Mouse (Mus musculus) liver, embryonic 12.5 days (tissue): ENCODE measurements around the gene Trip4. TPM values are rescaled to one million over a fixed set of nuclear protein-coding genes. Genes with fewer than 3 reads are reported as not detected.

Experiments used
- ATAC-seq: fragments of 200-750 bp; cut with Nextera tagmentation; 2 replicates; pipeline ENCODE4 v1.8.0; 2017; ENCODE audit warnings: moderate number of reproducible peaks, mild to moderate bottlenecking, moderate library complexity
- H3K27ac ChIP-seq: fragments of 300-500 bp; sonication (generic); 2 replicates; pipeline ENCODE4 v1.5.1; 2016; ENCODE audit warnings: mild to moderate bottlenecking
- H3K27me3 ChIP-seq: fragments of 300-500 bp; sonication (generic); replicated peaks from 2 replicates; pipeline ENCODE4 v1.6.1; 2016; ENCODE audit warnings: mild to moderate bottlenecking, moderate library complexity
- H3K36me3 ChIP-seq: fragments of 300-500 bp; sonication (generic); 2 replicates; pipeline ENCODE4 v1.6.1; 2016; ENCODE audit warnings: mild to moderate bottlenecking, moderate library complexity
- H3K4me1 ChIP-seq: fragments of 300-500 bp; sonication (generic); 2 replicates; pipeline ENCODE4 v1.6.1; 2016
- H3K4me2 ChIP-seq: fragments of 300-500 bp; sonication (generic); 2 replicates; pipeline ENCODE4 v1.6.1; 2016; ENCODE audit warnings: mild to moderate bottlenecking, moderate library complexity
- H3K4me3 ChIP-seq: fragments of 300-500 bp; sonication (generic); 2 replicates; pipeline ENCODE4 v1.5.1; 2016; ENCODE audit warnings: mild to moderate bottlenecking, moderate library complexity
- H3K9ac ChIP-seq: fragments of 300-500 bp; sonication (generic); 2 replicates; pipeline ENCODE4 v1.6.1; 2016; ENCODE audit warnings: mild to moderate bottlenecking, moderate library complexity
- H3K9me3 ChIP-seq: fragments of 300-500 bp; sonication (generic); replicated peaks from 2 replicates; pipeline ENCODE4 v1.6.1; 2016; ENCODE audit warnings: mild to moderate bottlenecking, moderate library complexity
- WGBS: fragments of 180-500 bp; shearing (Covaris S2); methylation state at CpG from one replicate; pipeline ENCODE4 v1.1.7; 2016; ENCODE audit not compliant: insufficient replicate concordance; 5-methylcytosine and 5-hydroxymethylcytosine counted together
- polyA plus RNA-seq: library from polyadenylated mRNA; unstranded; fragments of >200 nt; fragmentation: Nextera tagmentation; extraction: Ambion mirVana; gene quantifications from 2 replicates; pipeline ENCODE4 v1.2.1, GENCODE M21; 2016

Trip4 gene
- polyA plus RNA-seq, 1 experiment from 2014 or later, result 17.4 TPM

DNA sequence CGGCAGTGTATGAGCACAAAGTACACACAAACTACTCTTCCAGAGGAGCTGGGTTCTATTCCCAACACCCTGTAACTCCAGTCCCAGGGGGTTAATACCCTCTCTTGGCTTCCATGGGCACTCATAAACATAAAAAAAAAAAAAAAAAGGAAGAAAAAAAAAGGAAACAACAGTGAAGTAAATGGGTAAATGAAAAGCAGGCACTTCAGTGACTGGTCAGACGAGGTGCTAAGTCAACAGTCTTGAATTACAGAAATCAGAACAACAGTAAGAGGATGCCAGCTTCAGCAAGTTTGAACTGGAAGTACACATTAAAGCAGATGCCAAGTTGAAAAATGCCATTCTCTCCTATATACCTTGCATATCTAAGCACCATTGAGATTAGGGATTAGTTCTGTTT is 88.3 kb downstream of the Trip4 start:
- 76% methylated on average over 2 of the region's 2 CpGs for WGBS

DNA sequence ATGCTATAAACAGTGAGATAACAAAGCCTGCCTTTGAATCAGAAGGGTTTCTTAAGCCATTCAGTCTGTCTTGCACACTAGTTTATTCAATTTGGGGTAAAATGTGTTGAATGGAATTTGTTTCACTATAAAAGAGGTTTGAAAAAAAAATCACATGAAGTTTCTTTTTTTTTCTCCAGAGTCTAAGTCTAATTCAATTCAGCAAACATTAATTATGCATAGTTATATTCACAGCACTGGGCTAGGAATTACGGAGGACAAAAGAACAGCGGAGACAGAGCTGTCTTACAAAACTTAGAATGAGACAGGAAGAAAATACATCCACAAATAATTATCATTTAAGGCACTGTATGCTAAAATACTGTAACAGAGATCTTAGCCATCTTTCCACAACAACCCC is 90.2 kb downstream of the Trip4 start:
- H3K27me3 ChIP-seq, result no peaks in the 10 kb centered on the region
- 84% methylated on average over 2 of the region's 2 CpGs for WGBS
- no peak overlapping the region for H3K9ac ChIP-seq
- no peaks in the 10 kb centered on the region for H3K9me3 ChIP-seq
- no peak overlapping the region for H3K4me3 ChIP-seq
- H3K4me2 ChIP-seq, result no peak overlapping the region
- ATAC-seq, result no peak
- H3K36me3 ChIP-seq, result peaks cover 16% of the 10 kb centered on the region
- peaks cover 47% of the 10 kb centered on the region for H3K4me1 ChIP-seq
- no peak overlapping the region for H3K27ac ChIP-seq

More for the DNA sequence above, 88.3 kb downstream of the Trip4 start:
- no peak overlapping the region for H3K4me3 ChIP-seq
- H3K27ac ChIP-seq, result no peak overlapping the region
- no peaks in the 10 kb centered on the region for H3K9me3 ChIP-seq
- H3K27me3 ChIP-seq, result no peaks in the 10 kb centered on the region
- peaks cover 52% of the 10 kb centered on the region for H3K4me1 ChIP-seq
- no peak overlapping the region for H3K4me2 ChIP-seq
- H3K9ac ChIP-seq, result no peak overlapping the region
- H3K36me3 ChIP-seq, result peaks cover 7% of the 10 kb centered on the region; the same call in 1 of the 2 replicates
- ATAC-seq, result no peak

DNA sequence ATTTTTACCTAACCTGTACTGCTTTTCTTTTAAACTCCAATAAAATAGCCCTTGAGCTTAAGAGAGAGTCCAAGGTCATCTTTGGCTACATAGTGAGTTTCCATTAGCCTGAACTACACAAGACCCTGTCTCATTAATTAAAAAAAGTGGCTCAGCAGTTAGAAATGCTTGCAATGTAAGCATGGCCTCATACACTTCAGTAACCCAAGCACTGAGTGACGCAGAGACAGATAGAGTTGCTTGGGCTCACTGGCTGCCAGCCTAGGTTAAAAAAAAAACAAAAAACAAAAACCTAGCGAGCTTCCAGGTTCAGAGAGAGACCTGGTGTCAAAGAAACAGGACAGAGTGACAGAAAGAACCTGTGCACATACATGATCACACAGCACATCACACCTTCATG is 95.8 kb downstream of the Trip4 start:
- no peak overlapping the region for H3K9ac ChIP-seq
- no peak for ATAC-seq
- no peaks in the 10 kb centered on the region for H3K9me3 ChIP-seq
- H3K4me3 ChIP-seq, result no peak overlapping the region
- WGBS, result 45% methylated on average over 2 of the region's 2 CpGs
- H3K27me3 ChIP-seq, result no peaks in the 10 kb centered on the region
- H3K36me3 ChIP-seq, result peaks cover 16% of the 10 kb centered on the region
- H3K4me1 ChIP-seq, result peaks cover 47% of the 10 kb centered on the region
- H3K4me2 ChIP-seq, result no peak overlapping the region
- no peak overlapping the region for H3K27ac ChIP-seq

DNA sequence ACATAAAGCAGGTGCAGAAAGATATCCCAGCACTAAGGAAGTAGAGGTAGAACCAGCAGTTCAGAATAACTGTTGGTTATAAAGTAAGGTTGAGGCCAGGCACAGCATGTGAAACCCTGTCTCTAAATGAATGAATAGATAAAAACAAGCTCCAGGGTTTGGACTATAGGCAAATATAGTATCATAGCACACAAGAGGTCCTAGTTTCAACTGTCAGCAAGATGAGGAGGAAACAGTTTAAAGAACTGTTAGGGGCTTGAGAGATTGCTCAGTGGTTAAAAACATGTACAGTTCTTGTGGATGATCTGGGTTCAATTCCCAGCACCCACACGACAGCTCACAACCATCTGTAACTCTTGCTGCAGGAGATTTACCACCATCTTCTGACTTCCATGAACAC is 96.8 kb downstream of the Trip4 start:
- WGBS, result 54% methylated on average over 1 of the region's 1 CpGs
- Histone ChIP-seq H3K9me3 (no peaks in the 10 kb centered on the region), H3K27me3 (no peaks in the 10 kb centered on the region), H3K4me1 (peaks cover 41% of the 10 kb centered on the region), H3K27ac (no peak overlapping the region), H3K4me2 (no peak overlapping the region), H3K9ac (no peak overlapping the region), H3K36me3 (peaks cover 12% of the 10 kb centered on the region), H3K4me3 (no peak overlapping the region)
- no peak for ATAC-seq

DNA sequence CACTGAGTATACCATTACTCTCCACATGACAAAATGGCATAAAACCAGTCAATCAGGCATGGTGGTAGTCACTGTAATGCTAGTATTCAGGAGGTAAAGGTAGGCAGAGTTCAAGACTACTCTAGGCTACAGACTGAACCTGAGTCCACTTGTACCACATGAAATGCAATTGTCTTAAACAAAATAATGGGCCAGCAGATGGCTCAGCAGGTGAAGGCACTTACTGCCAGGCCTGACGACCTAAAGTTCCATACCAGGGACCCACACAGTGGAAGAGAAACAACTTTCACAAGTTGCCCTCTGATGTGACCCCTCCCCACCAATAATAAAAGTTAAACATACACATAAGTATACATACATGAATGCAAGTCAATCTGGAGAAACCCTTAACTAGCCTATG is 100.8 kb downstream of the Trip4 start:
- Histone ChIP-seq H3K4me1 (peaks cover 35% of the 10 kb centered on the region), H3K27ac (no peak overlapping the region), H3K27me3 (no peaks in the 10 kb centered on the region), H3K36me3 (no peaks in the 10 kb centered on the region), H3K4me2 (no peak overlapping the region), H3K9me3 (no peaks in the 10 kb centered on the region), H3K4me3 (no peak overlapping the region), H3K9ac (no peak overlapping the region)
- WGBS, result 68% methylated on average over 1 of the region's 1 CpGs
- ATAC-seq, result no peak

DNA sequence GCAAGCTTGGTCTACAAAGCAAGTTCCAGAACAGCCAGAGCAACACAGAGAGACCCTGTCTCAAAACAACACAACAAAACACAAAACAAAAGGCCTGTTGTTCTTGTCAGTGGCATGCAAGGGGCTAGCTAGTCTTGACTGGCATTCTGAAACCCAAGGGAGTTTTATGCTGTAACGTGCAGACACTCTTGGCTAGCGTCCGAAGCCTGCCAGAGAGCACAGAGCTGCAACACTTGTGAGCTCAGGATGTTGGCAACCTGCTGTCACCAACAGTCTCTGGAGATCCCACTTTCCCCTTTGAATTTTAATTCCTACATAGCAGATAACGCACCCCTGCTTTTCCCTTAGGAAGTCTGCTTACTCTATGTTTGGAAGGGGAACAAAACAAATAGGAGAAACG is 101.3 kb downstream of the Trip4 start:
- ATAC-seq, result no peak
- WGBS, result 75% methylated on average over 5 of the region's 5 CpGs
- H3K4me3 ChIP-seq, result no peak overlapping the region

DNA sequence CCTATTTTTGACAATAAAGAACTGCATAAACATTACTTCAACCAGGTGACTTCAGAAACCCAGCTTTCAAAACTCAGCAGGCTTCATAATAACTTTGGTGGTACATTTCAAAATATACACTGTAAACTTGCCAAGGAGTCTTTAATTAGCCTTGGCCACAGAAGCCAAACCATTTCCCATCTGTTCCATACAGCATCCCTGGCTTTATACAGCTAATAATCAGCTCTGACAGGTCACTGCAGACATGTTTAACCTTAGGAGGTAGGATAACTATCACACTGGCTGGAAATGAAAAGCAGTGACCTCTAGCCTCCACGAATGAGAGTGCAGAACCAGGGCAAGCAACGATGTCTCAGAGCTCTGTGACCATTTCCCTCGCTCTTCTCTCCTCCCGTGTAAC is 108.8 kb downstream of the Trip4 start:
- H3K4me3 ChIP-seq, result no peak overlapping the region
- peaks cover 5% of the 10 kb centered on the region for H3K36me3 ChIP-seq
- WGBS, result 73% methylated on average over 4 of the region's 4 CpGs
- no peak overlapping the region for H3K9ac ChIP-seq
- H3K27ac ChIP-seq, result no peak overlapping the region
- H3K4me2 ChIP-seq, result no peak overlapping the region
- no peak for ATAC-seq
- no peaks in the 10 kb centered on the region for H3K9me3 ChIP-seq
- H3K27me3 ChIP-seq, result no peaks in the 10 kb centered on the region
- H3K4me1 ChIP-seq, result peaks cover 41% of the 10 kb centered on the region

More for the DNA sequence above, 101.3 kb downstream of the Trip4 start:
- Histone ChIP-seq H3K9ac (no peak overlapping the region), H3K27ac (no peak overlapping the region), H3K4me1 (peaks cover 32% of the 10 kb centered on the region), H3K36me3 (no peaks in the 10 kb centered on the region), H3K27me3 (no peaks in the 10 kb centered on the region), H3K9me3 (no peaks in the 10 kb centered on the region), H3K4me2 (no peak overlapping the region)

DNA sequence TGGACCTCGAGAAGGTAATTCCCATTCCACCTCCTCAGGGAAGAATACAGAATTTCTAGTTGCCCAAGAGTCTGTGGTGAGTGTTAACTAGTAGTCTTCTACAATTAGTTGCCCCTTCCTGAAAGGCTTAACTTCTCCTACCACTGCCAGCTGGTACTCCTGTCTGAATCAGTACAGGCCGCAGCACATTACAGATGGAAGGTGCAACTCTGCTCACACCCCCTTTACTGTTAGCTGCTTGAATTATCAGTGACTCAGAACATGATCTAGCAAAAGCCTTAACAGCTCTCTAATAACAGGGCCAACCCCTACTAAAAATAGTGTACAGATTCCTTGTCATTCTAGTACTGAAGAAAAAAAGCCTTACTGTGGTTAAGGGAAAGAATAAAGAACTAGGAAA is 112.9 kb downstream of the Trip4 start:
- Histone ChIP-seq H3K4me1 (peaks cover 37% of the 10 kb centered on the region), H3K4me2 (no peak overlapping the region), H3K36me3 (peaks cover 29% of the 10 kb centered on the region), H3K9ac (no peak overlapping the region), H3K9me3 (no peaks in the 10 kb centered on the region), H3K4me3 (no peak overlapping the region), H3K27me3 (no peaks in the 10 kb centered on the region), H3K27ac (no peak overlapping the region)
- no peak for ATAC-seq
- 53% methylated on average over 2 of the region's 2 CpGs for WGBS

DNA sequence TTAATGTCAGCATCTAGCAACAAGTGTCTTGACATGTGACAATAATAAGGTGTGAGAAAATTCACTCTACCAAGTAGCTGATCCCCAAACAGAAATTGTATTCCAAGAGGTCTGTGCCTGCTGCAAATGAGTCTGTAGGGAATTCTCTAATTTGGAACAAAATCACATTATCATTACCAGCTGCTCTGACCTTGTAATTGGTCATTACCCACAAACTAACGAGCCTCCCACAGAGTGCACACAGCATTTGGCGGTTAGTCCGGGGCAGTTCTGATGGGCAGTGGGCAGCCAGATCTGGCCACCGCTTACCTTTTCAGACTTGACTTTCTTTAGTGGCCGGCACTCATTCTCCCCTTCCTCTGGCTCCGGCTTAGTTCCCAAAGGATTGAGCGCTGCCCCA is 114.3 kb downstream of the Trip4 start:
- Histone ChIP-seq H3K27ac (no peak overlapping the region), H3K9me3 (no peaks in the 10 kb centered on the region), H3K27me3 (no peaks in the 10 kb centered on the region), H3K36me3 (peaks cover 29% of the 10 kb centered on the region), H3K4me3 (no peak overlapping the region), H3K4me2 (no peak overlapping the region), H3K4me1 (peaks cover 39% of the 10 kb centered on the region), H3K9ac (no peak overlapping the region)
- ATAC-seq, result no peak
- 91% methylated on average over 7 of the region's 7 CpGs for WGBS

DNA sequence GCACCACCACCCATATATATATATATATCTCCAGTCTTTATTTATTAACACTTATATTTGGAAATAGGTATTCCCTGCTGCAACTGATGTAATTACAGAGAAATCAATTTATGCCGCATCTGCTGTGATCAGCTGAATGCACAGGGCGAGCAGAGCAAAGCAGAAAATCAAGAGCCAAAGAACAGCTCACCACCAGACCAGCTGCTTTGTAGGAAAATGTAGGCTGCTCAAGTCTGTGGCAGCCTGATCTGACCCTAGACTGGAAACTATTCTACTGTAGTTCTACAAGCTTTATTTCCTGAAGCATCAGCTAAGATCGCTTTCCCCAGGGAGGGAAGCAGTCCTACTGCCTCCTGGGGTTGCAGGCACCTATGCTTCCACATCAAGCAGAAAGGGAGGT is 115.1 kb downstream of the Trip4 start:
- H3K9me3 ChIP-seq, result no peaks in the 10 kb centered on the region
- H3K4me3 ChIP-seq, result no peak overlapping the region
- peaks cover 48% of the 10 kb centered on the region for H3K4me1 ChIP-seq
- no peaks in the 10 kb centered on the region for H3K27me3 ChIP-seq
- ATAC-seq, result no peak
- peaks cover 29% of the 10 kb centered on the region for H3K36me3 ChIP-seq
- WGBS, result 86% methylated on average over 3 of the region's 3 CpGs
- H3K4me2 ChIP-seq, result no peak overlapping the region
- H3K27ac ChIP-seq, result no peak overlapping the region
- no peak overlapping the region for H3K9ac ChIP-seq

DNA sequence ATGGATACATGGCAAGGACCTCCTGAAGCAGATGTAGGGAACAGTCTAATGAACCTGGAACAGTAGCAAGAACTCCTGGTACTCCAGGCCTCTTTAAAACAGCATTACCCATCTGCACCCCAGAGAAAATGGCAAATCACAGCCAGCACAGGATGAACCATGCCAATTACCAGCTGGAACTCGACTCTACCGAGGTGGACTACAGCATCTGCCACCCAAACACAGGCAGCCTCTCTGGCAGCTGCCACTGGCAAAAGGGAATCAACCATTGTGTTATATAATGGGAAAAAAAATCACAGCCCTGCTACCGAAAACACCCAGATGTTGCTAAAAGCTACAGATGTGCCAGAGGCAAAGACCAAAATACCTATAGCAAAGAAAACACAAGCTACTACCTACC is 115.5 kb downstream of the Trip4 start:
- Histone ChIP-seq H3K4me1 (peaks cover 52% of the 10 kb centered on the region), H3K27me3 (no peaks in the 10 kb centered on the region), H3K27ac (no peak overlapping the region), H3K36me3 (peaks cover 29% of the 10 kb centered on the region), H3K9me3 (no peaks in the 10 kb centered on the region), H3K9ac (no peak overlapping the region), H3K4me2 (no peak overlapping the region), H3K4me3 (no peak overlapping the region)
- 82% methylated on average over 3 of the region's 3 CpGs for WGBS
- ATAC-seq, result no peak

DNA sequence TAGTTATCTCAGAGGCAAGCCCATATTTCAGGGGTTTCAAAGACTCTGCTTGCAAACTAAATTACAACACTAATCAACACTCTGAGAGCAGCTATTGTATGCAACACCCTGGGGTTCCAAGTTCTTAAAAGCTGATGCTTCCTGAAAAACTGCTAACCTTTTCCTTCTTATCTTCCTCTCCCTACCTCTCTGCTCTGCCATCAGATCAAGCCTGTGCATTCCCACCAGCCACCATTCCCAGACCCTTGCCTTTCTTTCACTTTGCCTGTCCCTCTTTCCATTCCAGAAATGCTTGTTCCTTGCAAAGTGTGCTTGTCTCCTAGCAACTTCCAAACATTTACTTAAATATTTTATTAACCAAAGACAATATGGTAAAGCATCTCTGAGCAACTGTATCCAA is 116.7 kb downstream of the Trip4 start:
- Histone ChIP-seq H3K9me3 (no peaks in the 10 kb centered on the region), H3K4me1 (peaks cover 63% of the 10 kb centered on the region), H3K27me3 (no peaks in the 10 kb centered on the region), H3K4me3 (no peak overlapping the region), H3K4me2 (no peak overlapping the region), H3K27ac (no peak overlapping the region), H3K36me3 (peaks cover 29% of the 10 kb centered on the region), H3K9ac (no peak overlapping the region)
- no peak for ATAC-seq

DNA sequence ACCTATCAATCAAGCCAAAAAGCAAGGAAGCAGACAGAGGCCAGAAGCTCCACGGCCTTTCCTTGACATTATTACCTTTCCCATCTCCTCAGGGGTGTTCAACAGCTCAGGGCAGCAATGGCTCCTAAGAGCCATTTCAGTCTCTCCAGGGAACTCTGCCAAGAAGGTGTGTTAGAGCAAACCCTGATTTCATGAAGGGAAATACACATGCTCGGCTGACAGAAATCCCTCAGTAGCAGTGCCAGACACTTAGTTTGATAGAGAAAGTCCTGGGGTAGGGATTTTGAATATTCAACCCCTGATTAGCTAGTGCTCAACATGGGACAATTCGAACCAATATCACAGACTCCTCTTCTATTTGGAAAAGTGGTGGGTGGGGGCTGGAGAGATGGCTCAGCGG is 117.5 kb downstream of the Trip4 start:
- Histone ChIP-seq H3K9ac (0 out of 2 replicates have a peak overlapping the region, but pooled peaks have one; percentile 8), H3K36me3 (peaks cover 29% of the 10 kb centered on the region), H3K4me2 (no peak overlapping the region), H3K9me3 (no peaks in the 10 kb centered on the region), H3K4me3 (no peak overlapping the region), H3K27ac (0 out of 2 replicates have a peak overlapping the region, but pooled peaks have one; percentile 21), H3K4me1 (peaks cover 63% of the 10 kb centered on the region), H3K27me3 (no peaks in the 10 kb centered on the region)
- 71% methylated on average over 4 of the region's 4 CpGs for WGBS
- no peak for ATAC-seq
